Mouse (Mus musculus): ENCODE data around the gene Tagap1. TPM values are rescaled to one million over a fixed set of nuclear protein-coding genes. Genes with fewer than 3 reads are reported as not detected.

The Tagap1 gene
- polyA plus RNA-seq, 1 experiment from 2014 or later = 52.2 TPM

Other genes starting within 250 kb of the Tagap1 start
- 36.2 and 43.1 TPM in 2 replicates for gene Ezr, start 178.4 kb downstream of the Tagap1 start, polyA plus RNA-seq (2015; fragmentation: Nextera tagmentation; extraction: Ambion mirVana)
- 49.4 and 53.0 TPM in 2 replicates for gene Rsph3b, start 12.5 kb downstream of the Tagap1 start, polyA plus RNA-seq (2015; fragmentation: Nextera tagmentation; extraction: Ambion mirVana)
- gene Rnaset2b, start 9.5 kb upstream of the Tagap1 start, polyA plus RNA-seq (2015; fragmentation: Nextera tagmentation; extraction: Ambion mirVana) = 77.9 and 87.0 TPM in 2 replicates
- 0.17 and 0.35 TPM in 2 replicates for gene Gm49721, start 17.7 kb upstream of the Tagap1 start, polyA plus RNA-seq (2015; fragmentation: Nextera tagmentation; extraction: Ambion mirVana)
- not detected in 2 replicates for gene Gm1604a, start 64.4 kb upstream of the Tagap1 start, polyA plus RNA-seq (2015; fragmentation: Nextera tagmentation; extraction: Ambion mirVana)
- 20.8 and 21.6 TPM in 2 replicates for gene Rps6ka2, start 209.0 kb upstream of the Tagap1 start, polyA plus RNA-seq (2015; fragmentation: Nextera tagmentation; extraction: Ambion mirVana)